Mouse (Mus musculus) heart, embryonic 15.5 days (tissue): Measurements from ENCODE around the gene Cbfa2t2. TPM values are rescaled to one million over a fixed set of nuclear protein-coding genes. Genes with fewer than 3 reads are reported as not detected.

Source experiments
- ATAC-seq: fragments of 200-750 bp; cut with Nextera tagmentation; replicated peaks from 2 replicates; pipeline ENCODE4 v1.8.0; 2017; ENCODE audit warnings: low read depth, moderate TSS enrichment; ENCODE audit not compliant: insufficient number of reproducible peaks, insufficient read depth, low FRiP score
- H3K27ac ChIP-seq: fragments of 300-500 bp; sonication (generic); 2 replicates; pipeline ENCODE4 v1.5.1; 2015; ENCODE audit warnings: mild to moderate bottlenecking, inconsistent platforms
- H3K27me3 ChIP-seq: fragments of 300-500 bp; sonication (generic); 2 replicates; pipeline ENCODE4 v1.6.1; 2015; ENCODE audit warnings: inconsistent platforms
- H3K36me3 ChIP-seq: fragments of 300-500 bp; sonication (generic); 2 replicates; pipeline ENCODE4 v1.6.1; 2015; ENCODE audit warnings: mild to moderate bottlenecking, inconsistent platforms
- H3K4me1 ChIP-seq: fragments of 300-500 bp; sonication (generic); replicated peaks from 2 replicates; pipeline ENCODE4 v1.6.1; 2015; ENCODE audit warnings: inconsistent platforms
- H3K4me2 ChIP-seq: fragments of 300-500 bp; sonication (generic); 2 replicates; pipeline ENCODE4 v1.6.1; 2015; ENCODE audit warnings: inconsistent platforms, mild to moderate bottlenecking, moderate library complexity
- H3K4me3 ChIP-seq: fragments of 300-500 bp; sonication (generic); 2 replicates; pipeline ENCODE4 v1.5.1; 2015; ENCODE audit warnings: mild to moderate bottlenecking, inconsistent platforms
- H3K9ac ChIP-seq: fragments of 300-500 bp; sonication (generic); 2 replicates; pipeline ENCODE4 v1.6.1; 2015; ENCODE audit warnings: mild to moderate bottlenecking, inconsistent platforms
- H3K9me3 ChIP-seq: fragments of 300-500 bp; sonication (generic); replicated peaks from 2 replicates; pipeline ENCODE4 v1.6.1; 2016; ENCODE audit warnings: inconsistent platforms
- WGBS: fragments of 180-500 bp; shearing (Covaris S2); methylation state at CpG from one replicate; pipeline ENCODE4 v1.1.7; 2015; ENCODE audit warnings: mixed read lengths; 5-methylcytosine and 5-hydroxymethylcytosine counted together
- polyA plus RNA-seq: library from polyadenylated mRNA; unstranded; fragments of >200 nt; fragmentation: Nextera tagmentation; extraction: Ambion mirVana; gene quantifications from 2 replicates; pipeline ENCODE4 v1.2.1, GENCODE M21; 2015

Gene Cbfa2t2
- polyA plus RNA-seq, 1 experiment from 2014 or later: 25.9 TPM

GRCm38 (mm10) chr2:154407643-154408445 lies 28.4 kb upstream of the Cbfa2t2 start, which contains the start of gene Snta1:
Snta1 (minus strand) TSS chr2:154408099.
- peak; percentile 88 for ATAC-seq
- WGBS: 2% methylated on average over 77 of the region's 84 CpGs
- H3K4me2 ChIP-seq: peak within 1 kb of the TSS; percentile 79
- H3K4me3 ChIP-seq: peak within 1 kb of the TSS; percentile 68
- no peaks in the 10 kb centered on the region for H3K9me3 ChIP-seq
- H3K36me3 ChIP-seq: no peaks in the 10 kb centered on the region
- no peaks in the 10 kb centered on the region for H3K27me3 ChIP-seq
- peak within 1 kb of the TSS; percentile 85 for H3K27ac ChIP-seq
- peaks cover 57% of the 10 kb centered on the region for H3K4me1 ChIP-seq
- H3K9ac ChIP-seq: peak within 1 kb of the TSS; percentile 73

DNA sequence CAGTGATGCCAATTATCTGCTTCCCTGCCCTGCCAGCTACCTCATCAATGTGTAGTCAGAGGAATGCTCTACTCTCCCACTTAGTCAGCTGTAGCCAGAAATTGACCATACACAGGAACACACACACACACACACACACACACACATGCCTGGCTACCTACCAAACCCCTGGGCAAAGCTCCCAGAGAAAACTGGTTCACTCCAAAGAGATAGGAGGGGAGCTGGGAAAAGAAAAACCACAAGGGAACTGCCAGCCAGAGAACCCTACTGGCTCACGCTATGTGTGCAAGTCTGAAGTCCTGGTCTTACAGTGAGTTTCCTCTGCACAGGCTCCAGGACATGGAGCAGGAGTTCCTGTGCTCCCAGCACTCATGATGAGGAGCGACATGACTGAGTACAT lies 25.9 kb upstream of the Cbfa2t2 start:
- H3K9ac ChIP-seq: no peak overlapping the region
- peak overlapping the region; percentile 57 for H3K27ac ChIP-seq
- H3K27me3 ChIP-seq: no peaks in the 10 kb centered on the region
- H3K4me1 ChIP-seq: peaks cover 38% of the 10 kb centered on the region
- no peaks in the 10 kb centered on the region for H3K36me3 ChIP-seq
- ATAC-seq: no peak
- no peak overlapping the region for H3K4me2 ChIP-seq
- no peak overlapping the region for H3K4me3 ChIP-seq
- no peaks in the 10 kb centered on the region for H3K9me3 ChIP-seq
- 43% methylated on average over 2 of the region's 2 CpGs for WGBS

- H3K4me3 ChIP-seq: no peak overlapping the region
- 64% methylated on average over 7 of the region's 7 CpGs for WGBS
Measured at GRCm38 (mm10) chr2:154412018-154412666, 24.1 kb upstream of the Cbfa2t2 start.

DNA sequence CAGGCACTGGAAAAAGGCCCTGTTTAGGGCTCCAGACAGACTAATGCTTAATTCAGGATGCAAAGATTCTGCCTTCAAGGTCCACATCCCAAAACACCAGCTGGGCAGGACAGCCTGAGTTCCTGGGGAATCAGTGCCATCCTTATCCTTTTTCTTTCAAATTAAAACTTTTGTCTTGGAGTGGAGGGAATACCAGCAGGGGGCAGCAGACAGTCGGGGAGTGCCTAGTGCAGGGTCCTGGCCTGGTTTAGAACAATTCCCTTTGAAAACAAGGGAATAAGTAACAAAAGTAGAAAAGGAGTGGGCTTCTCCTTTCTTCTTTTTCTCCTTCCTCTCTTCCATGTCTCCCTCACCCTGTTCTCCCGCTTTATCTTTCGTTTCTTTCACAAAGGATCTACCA lies 19.2 kb upstream of the Cbfa2t2 start:
- WGBS: 9% methylated on average over 3 of the region's 3 CpGs

More at GRCm38 (mm10) chr2:154412018-154412666, 24.1 kb upstream of the Cbfa2t2 start:
- Histone ChIP-seq H3K27me3 (no peaks in the 10 kb centered on the region), H3K9ac (no peak overlapping the region), H3K9me3 (no peaks in the 10 kb centered on the region), H3K27ac (no peak overlapping the region), H3K36me3 (no peaks in the 10 kb centered on the region), H3K4me2 (no peak overlapping the region), H3K4me1 (peaks cover 22% of the 10 kb centered on the region)
- ATAC-seq: no peak

DNA sequence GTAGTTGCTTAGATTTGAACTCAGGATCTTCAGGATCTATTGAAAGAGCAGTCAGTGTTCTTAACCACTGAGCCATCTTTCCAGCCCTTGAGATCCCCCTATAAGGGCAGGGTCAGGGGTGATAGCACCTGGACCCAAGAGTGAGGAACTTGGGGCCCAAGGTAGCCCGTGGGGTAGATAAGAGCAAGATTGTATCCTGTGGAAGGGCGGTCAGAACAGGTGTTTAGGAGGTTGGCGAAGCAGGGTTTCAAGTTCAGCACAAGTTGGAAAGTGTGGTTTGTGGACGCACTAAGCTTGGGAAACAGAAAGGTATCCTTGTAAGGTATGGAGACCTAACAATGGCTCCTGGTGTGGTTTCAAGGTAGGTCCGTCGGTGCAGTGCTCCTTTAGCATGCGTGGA lies 18.3 kb upstream of the Cbfa2t2 start:
- ATAC-seq: no peak
- Histone ChIP-seq H3K36me3 (no peaks in the 10 kb centered on the region), H3K27me3 (no peaks in the 10 kb centered on the region), H3K4me3 (no peak overlapping the region), H3K27ac (no peak overlapping the region), H3K9ac (no peak overlapping the region), H3K4me1 (no peaks in the 10 kb centered on the region), H3K4me2 (no peak overlapping the region), H3K9me3 (no peaks in the 10 kb centered on the region)
- WGBS: 85% methylated on average over 7 of the region's 7 CpGs

More for the DNA sequence above, 19.2 kb upstream of the Cbfa2t2 start:
- Histone ChIP-seq H3K9ac (no peak overlapping the region), H3K4me3 (no peak overlapping the region), H3K27me3 (no peaks in the 10 kb centered on the region), H3K36me3 (no peaks in the 10 kb centered on the region), H3K4me1 (no peaks in the 10 kb centered on the region), H3K9me3 (no peaks in the 10 kb centered on the region), H3K4me2 (no peak overlapping the region), H3K27ac (no peak overlapping the region)
- ATAC-seq: no peak

GRCm38 (mm10) chr2:154419631-154420515 lies 16.4 kb upstream of the Cbfa2t2 start:
- Histone ChIP-seq H3K4me2 (no peak overlapping the region), H3K9me3 (no peaks in the 10 kb centered on the region), H3K27me3 (no peaks in the 10 kb centered on the region), H3K9ac (no peak overlapping the region), H3K36me3 (no peaks in the 10 kb centered on the region), H3K4me1 (no peaks in the 10 kb centered on the region), H3K4me3 (no peak overlapping the region), H3K27ac (no peak overlapping the region)
- no peak for ATAC-seq
- WGBS: 78% methylated on average over 9 of the region's 9 CpGs

DNA sequence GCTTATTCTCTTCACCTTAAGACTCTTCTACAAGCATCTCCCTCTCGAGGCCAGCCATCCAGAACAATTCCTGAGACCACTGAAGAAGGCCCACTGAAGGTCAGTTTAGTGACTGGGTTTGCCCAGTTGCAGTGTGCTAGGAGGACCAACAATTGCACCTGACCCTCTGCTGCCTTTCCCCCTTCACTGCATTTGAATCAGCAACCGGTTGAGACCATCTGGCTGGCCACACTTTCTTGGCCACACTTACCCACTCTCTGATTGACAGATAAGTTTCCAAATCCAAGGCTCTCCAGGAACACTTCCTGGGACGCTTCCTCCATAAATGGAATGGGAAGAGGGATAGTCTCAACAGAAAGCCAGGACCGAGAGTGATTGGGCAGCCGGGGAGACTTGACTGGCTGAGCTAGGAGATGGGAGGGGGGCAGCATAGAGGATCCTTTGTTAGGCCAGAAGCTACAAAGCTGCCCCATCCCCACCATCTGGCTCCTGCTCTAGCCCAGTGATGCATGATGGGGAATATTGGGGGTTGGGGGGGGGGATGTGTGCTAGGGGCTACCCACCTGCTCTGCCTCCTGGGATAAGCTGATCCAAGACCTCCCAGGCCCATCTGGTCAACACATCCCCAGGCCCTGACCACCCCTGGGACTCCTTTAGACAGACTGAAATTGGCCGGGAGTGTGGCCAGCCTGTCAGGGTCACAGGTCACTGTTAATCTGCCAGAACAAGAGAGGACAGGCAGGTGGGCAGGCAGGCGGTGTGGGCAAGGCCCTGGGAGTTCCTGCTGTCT lies 15.1 kb upstream of the Cbfa2t2 start:
- Histone ChIP-seq H3K36me3 (no peaks in the 10 kb centered on the region), H3K27ac (no peak overlapping the region), H3K27me3 (no peaks in the 10 kb centered on the region), H3K4me1 (no peaks in the 10 kb centered on the region; the same call in 1 of the 2 replicates), H3K9me3 (no peaks in the 10 kb centered on the region), H3K4me3 (no peak overlapping the region), H3K9ac (no peak overlapping the region), H3K4me2 (no peak overlapping the region)
- ATAC-seq: no peak
- WGBS: 46% methylated on average over 7 of the region's 7 CpGs

- Histone ChIP-seq H3K4me2 (no peak overlapping the region), H3K4me1 (peaks cover 4% of the 10 kb centered on the region), H3K27ac (no peak overlapping the region), H3K9ac (no peak overlapping the region), H3K27me3 (no peaks in the 10 kb centered on the region), H3K36me3 (no peaks in the 10 kb centered on the region), H3K9me3 (no peaks in the 10 kb centered on the region), H3K4me3 (no peak overlapping the region)
- WGBS: 74% methylated on average over 5 of the region's 5 CpGs
- ATAC-seq: no peak
Measured at GRCm38 (mm10) chr2:154422181-154422580, 14.1 kb upstream of the Cbfa2t2 start.

GRCm38 (mm10) chr2:154423548-154423947 lies 12.7 kb upstream of the Cbfa2t2 start:
- Histone ChIP-seq H3K27ac (no peak overlapping the region), H3K4me3 (no peak overlapping the region), H3K9ac (no peak overlapping the region), H3K27me3 (no peaks in the 10 kb centered on the region), H3K9me3 (no peaks in the 10 kb centered on the region), H3K4me2 (no peak overlapping the region), H3K4me1 (peaks cover 11% of the 10 kb centered on the region), H3K36me3 (no peaks in the 10 kb centered on the region)
- WGBS: 82% methylated on average over 2 of the region's 2 CpGs
- no peak for ATAC-seq

- no peak overlapping the region for H3K4me3 ChIP-seq
- no peaks in the 10 kb centered on the region for H3K27me3 ChIP-seq
- 86% methylated on average over 3 of the region's 3 CpGs for WGBS
- no peak overlapping the region for H3K27ac ChIP-seq
- no peak for ATAC-seq
- H3K9ac ChIP-seq: no peak overlapping the region
- peaks cover 11% of the 10 kb centered on the region for H3K4me1 ChIP-seq
- H3K9me3 ChIP-seq: no peaks in the 10 kb centered on the region
- no peak overlapping the region for H3K4me2 ChIP-seq
- H3K36me3 ChIP-seq: no peaks in the 10 kb centered on the region
Measured at GRCm38 (mm10) chr2:154425522-154425921, 10.8 kb upstream of the Cbfa2t2 start.
